Mouse (Mus musculus) liver, postnatal 0 days (tissue): ENCODE data around the gene Pgpep1. TPM values are rescaled to one million over a fixed set of nuclear protein-coding genes. Genes with fewer than 3 reads are reported as not detected.

Source experiments
- ATAC-seq: fragments of 200-750 bp; cut with Nextera tagmentation; 2 replicates; pipeline ENCODE4 v1.8.0; 2017; ENCODE audit warnings: mild to moderate bottlenecking, moderate library complexity
- DNase-seq: peaks from one replicate; pipeline ENCODE4 v3.0.0-alpha.2; 2016
- H3K27ac ChIP-seq: fragments of 300-500 bp; sonication (generic); 2 replicates; pipeline ENCODE4 v1.5.1; 2014; ENCODE audit warnings: antibody characterized with exemption, moderate library complexity, mild to moderate bottlenecking, low read depth
- H3K27me3 ChIP-seq: fragments of 300-500 bp; sonication (generic); 2 replicates; pipeline ENCODE4 v1.6.1; 2014; ENCODE audit warnings: low read length, control low read depth, mixed read lengths; ENCODE audit not compliant: insufficient read depth
- H3K36me3 ChIP-seq: fragments of 300-500 bp; sonication (generic); replicated peaks from 2 replicates; pipeline ENCODE4 v1.6.1; 2014; ENCODE audit warnings: mild to moderate bottlenecking, control low read depth, low read length, moderate library complexity, mixed read lengths; ENCODE audit not compliant: insufficient read depth
- H3K4me1 ChIP-seq: fragments of 300-500 bp; sonication (generic); 2 replicates; pipeline ENCODE4 v1.6.1; 2014; ENCODE audit warnings: antibody characterized with exemption, mild to moderate bottlenecking, control low read depth; ENCODE audit not compliant: insufficient read depth
- H3K4me2 ChIP-seq: fragments of 300-500 bp; sonication (generic); 2 replicates; pipeline ENCODE4 v1.6.1; 2014; ENCODE audit warnings: low read depth, mild to moderate bottlenecking, low read length, moderate library complexity, mixed read lengths
- H3K4me3 ChIP-seq: fragments of 300-500 bp; sonication (generic); 2 replicates; pipeline ENCODE4 v1.5.1; 2014; ENCODE audit warnings: low read depth, low read length
- H3K9ac ChIP-seq: fragments of 300-500 bp; sonication (generic); replicated peaks from 2 replicates; pipeline ENCODE4 v1.6.1; 2014; ENCODE audit warnings: mild to moderate bottlenecking, moderate library complexity
- H3K9me3 ChIP-seq: fragments of 300-500 bp; sonication (generic); 2 replicates; pipeline ENCODE4 v1.6.1; 2016; ENCODE audit warnings: mild to moderate bottlenecking, control low read depth, low read length, mixed read lengths
- CTCF ChIP-seq: sonication (generic); IDR thresholded peaks from 2 replicates; pipeline ENCODE4 v1.5.1; 2016; ENCODE audit warnings: antibody characterized with exemption, low read depth
- EP300 ChIP-seq: IDR thresholded peaks from 2 replicates; pipeline ENCODE4 v1.6.1; 2016; ENCODE audit warnings: antibody characterized with exemption, low read depth, mild to moderate bottlenecking
- WGBS: fragments of 180-500 bp; shearing (Covaris S2); extraction: QIAGEN DNeasy Blood & Tissue Kit; methylation state at CpG from one replicate; pipeline ENCODE4 v1.1.7; 2014; ENCODE audit not compliant: insufficient replicate concordance; 5-methylcytosine and 5-hydroxymethylcytosine counted together
- polyA plus RNA-seq: library from polyadenylated mRNA; unstranded; fragments of >200 nt; fragmentation: Nextera tagmentation; extraction: Ambion mirVana; gene quantifications from 2 replicates; pipeline ENCODE4 v1.2.1, GENCODE M21; 2015

Pgpep1 gene
- polyA plus RNA-seq, 1 experiment from 2014 or later, result 31.0 TPM

- peaks cover 31% of the 10 kb centered on the region for H3K4me1 ChIP-seq
- WGBS, result 16% methylated on average over 20 of the region's 20 CpGs
These were observed 31.6 kb upstream of the Pgpep1 start for GRCm38 (mm10) chr8:70691727-70692231.

GRCm38 (mm10) chr8:70691230-70691629, 31.0 kb upstream of the Pgpep1 start:
- no peak overlapping the region for H3K4me2 ChIP-seq

More at GRCm38 (mm10) chr8:70691727-70692231, 31.6 kb upstream of the Pgpep1 start:
- H3K9ac ChIP-seq, result no peak overlapping the region
- DNase-seq (no peak), ATAC-seq (no peak)
- H3K4me3 ChIP-seq, result no peak overlapping the region
- no peaks in the 10 kb centered on the region for H3K36me3 ChIP-seq
- peak overlapping the region; percentile 28; the same call in 1 of the 2 replicates for H3K4me2 ChIP-seq
- no peaks in the 10 kb centered on the region for H3K27me3 ChIP-seq
- TF ChIP-seq EP300 (no peak), CTCF (no peak)
- no peaks in the 10 kb centered on the region for H3K9me3 ChIP-seq
- H3K27ac ChIP-seq, result no peak overlapping the region

GRCm38 (mm10) chr8:70689892-70690390, 29.8 kb upstream of the Pgpep1 start:
- WGBS, result 73% methylated on average over 5 of the region's 5 CpGs
- no peak for DNase-seq

More at GRCm38 (mm10) chr8:70691230-70691629, 31.0 kb upstream of the Pgpep1 start:
- Histone ChIP-seq H3K4me3 (no peak overlapping the region), H3K27me3 (no peaks in the 10 kb centered on the region), H3K4me1 (peaks cover 26% of the 10 kb centered on the region), H3K9ac (no peak overlapping the region), H3K27ac (no peak overlapping the region), H3K9me3 (no peaks in the 10 kb centered on the region), H3K36me3 (no peaks in the 10 kb centered on the region)
- TF ChIP-seq EP300, result no peak
- TF ChIP-seq CTCF, result no peak
- no peak for ATAC-seq
- 83% methylated on average over 4 of the region's 4 CpGs for WGBS
- DNase-seq, result no peak

GRCm38 (mm10) chr8:70688136-70688535, 27.9 kb upstream of the Pgpep1 start:
- Histone ChIP-seq H3K9ac (no peak overlapping the region), H3K27me3 (no peaks in the 10 kb centered on the region)
- whole genome bisulfite sequencing, result 79% methylated on average over 3 of the region's 3 CpGs

More at GRCm38 (mm10) chr8:70689892-70690390, 29.8 kb upstream of the Pgpep1 start:
- Histone ChIP-seq H3K9ac (no peak overlapping the region), H3K36me3 (no peaks in the 10 kb centered on the region), H3K4me3 (no peak overlapping the region), H3K4me2 (no peak overlapping the region), H3K27ac (no peak overlapping the region), H3K9me3 (no peaks in the 10 kb centered on the region), H3K4me1 (peaks cover 13% of the 10 kb centered on the region), H3K27me3 (no peaks in the 10 kb centered on the region)
- ATAC-seq, result no peak
- no peak for TF ChIP-seq EP300
- TF ChIP-seq CTCF, result no peak

GRCm38 (mm10) chr8:70687576-70687975, 27.4 kb upstream of the Pgpep1 start:
- peaks cover 6% of the 10 kb centered on the region; the same call in 1 of the 2 replicates for H3K4me1 ChIP-seq
- H3K36me3 ChIP-seq, result no peaks in the 10 kb centered on the region
- no peak overlapping the region for H3K4me3 ChIP-seq
- ATAC-seq (no peak), DNase-seq (no peak)
- H3K27me3 ChIP-seq, result no peaks in the 10 kb centered on the region
- TF ChIP-seq EP300, result no peak
- TF ChIP-seq CTCF, result no peak
- H3K4me2 ChIP-seq, result no peak overlapping the region
- WGBS, result 81% methylated on average over 8 of the region's 8 CpGs
- no peak overlapping the region for H3K27ac ChIP-seq
- no peak overlapping the region for H3K9ac ChIP-seq
- no peaks in the 10 kb centered on the region for H3K9me3 ChIP-seq

More at GRCm38 (mm10) chr8:70688136-70688535, 27.9 kb upstream of the Pgpep1 start:
- Histone ChIP-seq H3K9me3 (no peaks in the 10 kb centered on the region), H3K4me2 (no peak overlapping the region), H3K36me3 (no peaks in the 10 kb centered on the region), H3K4me1 (peaks cover 6% of the 10 kb centered on the region; the same call in 1 of the 2 replicates), H3K4me3 (no peak overlapping the region), H3K27ac (no peak overlapping the region)
- DNase-seq, result no peak
- TF ChIP-seq CTCF (no peak), EP300 (no peak)
- no peak for ATAC-seq

- TF ChIP-seq EP300 (no peak), CTCF (no peak)
- no peak overlapping the region for H3K4me3 ChIP-seq
- no peaks in the 10 kb centered on the region for H3K36me3 ChIP-seq
- DNase-seq, result no peak
- no peaks in the 10 kb centered on the region for H3K27me3 ChIP-seq
- 58% methylated on average over 7 of the region's 7 CpGs for WGBS
- H3K9ac ChIP-seq, result no peak overlapping the region
- no peak overlapping the region for H3K27ac ChIP-seq
- H3K4me1 ChIP-seq, result peaks cover 15% of the 10 kb centered on the region
- H3K4me2 ChIP-seq, result no peak overlapping the region
- peak; percentile 2; the same call in 1 of the 2 replicates for ATAC-seq
- no peaks in the 10 kb centered on the region for H3K9me3 ChIP-seq
These were observed 24.1 kb upstream of the Pgpep1 start for GRCm38 (mm10) chr8:70684291-70684690.
